Mouse (Mus musculus) small intestine, adult 2 months (tissue): ENCODE results near the gene 1700010B08Rik. TPM values are rescaled to one million over a fixed set of nuclear protein-coding genes. Genes with fewer than 3 reads are reported as not detected.

ENCODE experiments used
- H3K27ac ChIP-seq: fragments of 200-500 bp; 2 replicates; pipeline ENCODE4 v1.5.1; 2012; ENCODE audit warnings: low read depth, low read length, control low read depth, inconsistent platforms; ENCODE audit not compliant: insufficient read depth
- H3K27me3 ChIP-seq: fragments of 200-500 bp; 2 replicates; pipeline ENCODE4 v1.6.1; 2012; ENCODE audit warnings: mild to moderate bottlenecking, moderate library complexity, low read length, inconsistent platforms; ENCODE audit not compliant: control insufficient read depth, insufficient read depth
- H3K36me3 ChIP-seq: fragments of 200-500 bp; 2 replicates; pipeline ENCODE4 v1.6.1; 2012; ENCODE audit warnings: mild to moderate bottlenecking, low read length, control low read depth, inconsistent platforms; ENCODE audit not compliant: control insufficient read depth, insufficient read depth
- H3K4me1 ChIP-seq: fragments of 200-500 bp; 2 replicates; pipeline ENCODE4 v1.6.1; 2012; ENCODE audit warnings: low read length, inconsistent platforms, mixed read lengths; ENCODE audit not compliant: control insufficient read depth, insufficient read depth, insufficient read length
- H3K4me3 ChIP-seq: fragments of 200-500 bp; 2 replicates; pipeline ENCODE4 v1.5.1; 2012; ENCODE audit warnings: low read depth, mild to moderate bottlenecking, control low read depth, inconsistent platforms, low read length, moderate library complexity
- CTCF ChIP-seq: fragments of 200-500 bp; IDR thresholded peaks from 2 replicates; pipeline ENCODE4 v1.5.1; 2012; ENCODE audit warnings: low read depth, mild to moderate bottlenecking, control low read depth, inconsistent platforms, low read length, moderate library complexity, mixed read lengths; ENCODE audit not compliant: insufficient replicate concordance, insufficient read length; ENCODE audit errors: extremely low read depth
- POLR2A ChIP-seq: fragments of 200-500 bp; IDR thresholded peaks from 2 replicates; pipeline ENCODE4 v1.6.1; 2012; ENCODE audit warnings: low read depth, mild to moderate bottlenecking, control low read depth, inconsistent platforms, low read length, moderate library complexity
- WGBS: fragments of 180-500 bp; shearing (Covaris S2); methylation state at CpG from one replicate; pipeline ENCODE4 v1.1.7; 2018; 5-methylcytosine and 5-hydroxymethylcytosine counted together
- polyA plus RNA-seq: library from polyadenylated mRNA; depleted of rRNA; stranded (reverse); fragments of >200 nt; gene quantifications from 2 replicates; pipeline ENCODE4 v1.2.3, GENCODE M21; 2012

Gene 1700010B08Rik
- polyA plus RNA-seq, 1 experiment, result not detected

- no peak overlapping the region for H3K27ac ChIP-seq
- H3K27me3 ChIP-seq, result no peaks in the 10 kb centered on the region
- H3K4me1 ChIP-seq, result peaks cover 17% of the 10 kb centered on the region; the same call in 1 of the 2 replicates
- WGBS, result 33% methylated on average over 2 of the region's 2 CpGs
- 0 out of 2 replicates have a peak, but pooled peaks cover 1% of the 10 kb centered on the region for H3K36me3 ChIP-seq
- no peak overlapping the region for H3K4me3 ChIP-seq
- TF ChIP-seq CTCF (no peak), POLR2A (no peak)
Measured at GRCm38 (mm10) chr2:173748961-173749659, 29.9 kb downstream of the 1700010B08Rik start.

- WGBS, result 79% methylated on average over 8 of the region's 8 CpGs
- H3K27ac ChIP-seq, result no peak overlapping the region
- no peaks in the 10 kb centered on the region for H3K27me3 ChIP-seq
- TF ChIP-seq POLR2A (no peak), CTCF (no peak)
- no peaks in the 10 kb centered on the region for H3K4me1 ChIP-seq
- H3K36me3 ChIP-seq, result no peaks in the 10 kb centered on the region; the same call in 1 of the 2 replicates
- no peak overlapping the region for H3K4me3 ChIP-seq
Measured at GRCm38 (mm10) chr2:173755433-173756144, 36.4 kb downstream of the 1700010B08Rik start.

GRCm38 (mm10) chr2:173757624-173758155, 38.5 kb downstream of the 1700010B08Rik start:
- no peak for TF ChIP-seq CTCF
- TF ChIP-seq POLR2A, result no peak
- no peaks in the 10 kb centered on the region for H3K4me1 ChIP-seq
- no peaks in the 10 kb centered on the region for H3K27me3 ChIP-seq
- H3K36me3 ChIP-seq, result peaks cover 8% of the 10 kb centered on the region
- 77% methylated on average over 8 of the region's 8 CpGs for WGBS
- no peak overlapping the region for H3K27ac ChIP-seq
- H3K4me3 ChIP-seq, result no peak overlapping the region

- H3K4me3 ChIP-seq, result no peak overlapping the region
- H3K27ac ChIP-seq, result no peak overlapping the region
- 83% methylated on average over 6 of the region's 6 CpGs for WGBS
- no peaks in the 10 kb centered on the region for H3K27me3 ChIP-seq
- H3K36me3 ChIP-seq, result peaks cover 11% of the 10 kb centered on the region
- TF ChIP-seq POLR2A, result no peak
- no peak for TF ChIP-seq CTCF
- H3K4me1 ChIP-seq, result no peaks in the 10 kb centered on the region
Measured at GRCm38 (mm10) chr2:173760607-173761006, 41.4 kb downstream of the 1700010B08Rik start.

- Histone ChIP-seq H3K27me3 (no peaks in the 10 kb centered on the region), H3K27ac (no peak overlapping the region), H3K4me3 (no peak overlapping the region), H3K4me1 (no peaks in the 10 kb centered on the region), H3K36me3 (peaks cover 17% of the 10 kb centered on the region)
- TF ChIP-seq POLR2A, result no peak
- TF ChIP-seq CTCF, result no peak
- WGBS, result 60% methylated on average over 3 of the region's 3 CpGs
Measured at GRCm38 (mm10) chr2:173764629-173765028, 45.4 kb downstream of the 1700010B08Rik start.

GRCm38 (mm10) chr2:173767959-173768595, 48.9 kb downstream of the 1700010B08Rik start:
- TF ChIP-seq CTCF (no peak), POLR2A (no peak)
- Histone ChIP-seq H3K4me1 (no peaks in the 10 kb centered on the region), H3K27me3 (no peaks in the 10 kb centered on the region), H3K4me3 (no peak overlapping the region), H3K27ac (no peak overlapping the region), H3K36me3 (peaks cover 18% of the 10 kb centered on the region)
- 83% methylated on average over 8 of the region's 8 CpGs for WGBS

GRCm38 (mm10) chr2:173769183-173769582, 50.0 kb downstream of the 1700010B08Rik start:
- Histone ChIP-seq H3K36me3 (peaks cover 21% of the 10 kb centered on the region), H3K4me1 (no peaks in the 10 kb centered on the region), H3K4me3 (no peak overlapping the region), H3K27me3 (no peaks in the 10 kb centered on the region), H3K27ac (no peak overlapping the region)
- TF ChIP-seq POLR2A, result no peak
- no peak for TF ChIP-seq CTCF
- 76% methylated on average over 10 of the region's 10 CpGs for WGBS
